Mouse (Mus musculus): ENCODE measurements around the gene Ctbp2. TPM values are rescaled to one million over a fixed set of nuclear protein-coding genes. Genes with fewer than 3 reads are reported as not detected.

Gene Ctbp2
- total and polyA plus RNA-seq, 3 experiments: 74.9 to 90.7 TPM; not detected in 1

DNA sequence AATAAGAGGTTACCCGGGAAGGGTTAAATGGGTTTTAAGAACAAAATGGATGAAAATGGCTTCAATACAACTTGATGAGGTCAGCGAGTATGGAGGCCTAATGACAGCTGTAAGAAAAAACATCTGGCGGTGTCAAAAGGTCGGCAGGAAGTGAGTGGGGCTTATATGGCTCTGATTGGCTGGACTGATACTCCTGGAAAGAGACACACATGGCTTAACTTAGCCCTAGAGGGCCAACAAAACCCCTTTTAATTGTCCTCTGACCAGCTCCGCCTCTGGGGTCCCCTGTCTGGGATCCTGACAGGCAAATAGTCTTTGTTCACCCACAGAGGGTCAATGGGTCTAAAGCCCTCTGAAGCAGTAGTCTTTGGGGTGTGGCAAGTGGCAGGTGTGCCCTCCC, 86.9 kb downstream of the Ctbp2 start:
- Histone ChIP-seq H3K27me3 (ENCODE audit: control insufficient read depth in 1 of 2, insufficient read depth in 2 of 2, low read length in 2 of 2) (no peaks in the 10 kb centered on the region), H3K9me3 (replicated peaks; ENCODE audit: insufficient read depth, low read length) (no peaks in the 10 kb centered on the region), H3K4me1 (ENCODE audit: control insufficient read depth in 1 of 2, insufficient read depth in 2 of 2, low read length in 2 of 2) (peaks cover 5 to 12% of the 10 kb centered on the region in 2 experiments; a peak in 3 of 4 replicates), H3K79me2 (ENCODE audit: control insufficient read depth, insufficient read depth, low read length, poor library complexity) (peaks cover 2% of the 10 kb centered on the region), H3K27ac (ENCODE audit: control insufficient read depth, low read depth, low read length) (no peak overlapping the region), H3K36me3 (ENCODE audit: control insufficient read depth in 1 of 2, insufficient read depth in 2 of 2, low read length in 2 of 2) (peaks cover 0 to 9% of the 10 kb centered on the region in 2 experiments; a peak in 2 of 4 replicates), H3K4me3 (ENCODE audit: control insufficient read depth in 1 of 2, insufficient read depth in 1 of 2, low read depth in 2 of 2, low read length in 2 of 2) (no peak overlapping the region), H3K9ac (ENCODE audit: control insufficient read depth, low read depth, low read length, poor library complexity, severe bottlenecking) (no peak overlapping the region)
- DNase-seq (ENCODE audit: low read depth, low spot score): no peak
- TF ChIP-seq SIN3A (IDR thresholded peaks at IDR 0.05; ENCODE audit: low read length) (no peak), CTCF (IDR thresholded peaks at IDR 0.05 in 2 of 3, conservative IDR thresholded peaks at IDR 0.05 in 1 of 3; ENCODE audit: control insufficient read depth in 1 of 3, insufficient read depth in 1 of 3, low read depth in 2 of 3, low read length in 3 of 3, poor library complexity in 1 of 3, severe bottlenecking in 1 of 3) (no peak)

DNA sequence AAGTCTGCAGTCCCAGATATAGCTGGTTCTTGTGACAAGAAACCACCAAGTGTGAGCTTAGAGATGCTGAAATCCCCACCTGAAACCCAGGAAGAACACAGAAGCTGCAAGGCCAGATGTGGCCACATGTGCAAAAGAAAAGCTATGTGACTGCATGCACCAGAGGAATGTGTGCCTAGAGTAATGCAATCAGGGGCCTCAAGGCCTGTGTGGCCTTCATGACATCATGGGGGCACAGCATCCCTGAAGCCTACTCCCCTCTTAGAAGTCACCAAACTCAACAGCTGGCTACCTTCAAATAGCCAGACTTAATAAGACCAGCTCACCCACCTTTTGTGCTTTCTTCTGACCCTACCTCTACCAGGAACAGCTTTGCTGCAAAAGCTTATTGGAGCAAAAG, 88.3 kb downstream of the Ctbp2 start:
- no peaks in the 10 kb centered on the region for H3K27me3 ChIP-seq (ENCODE audit: control insufficient read depth in 1 of 2, insufficient read depth in 2 of 2, low read length in 2 of 2)
- H3K27ac ChIP-seq (ENCODE audit: control insufficient read depth, low read depth, low read length): no peak overlapping the region
- no peak for DNase-seq (ENCODE audit: low read depth, low spot score)
- no peak overlapping the region for H3K9ac ChIP-seq (ENCODE audit: control insufficient read depth, low read depth, low read length, poor library complexity, severe bottlenecking)
- no peaks in the 10 kb centered on the region for H3K79me2 ChIP-seq (ENCODE audit: control insufficient read depth, insufficient read depth, low read length, poor library complexity)
- H3K36me3 ChIP-seq (ENCODE audit: control insufficient read depth in 1 of 2, insufficient read depth in 2 of 2, low read length in 2 of 2): peaks cover 0 to 2% of the 10 kb centered on the region in 2 experiments; a peak in 1 of 4 replicates
- no peak for TF ChIP-seq GABPA (IDR thresholded peaks at IDR 0.05; ENCODE audit: low read depth, low read length)
- no peak for TF ChIP-seq JUND (IDR thresholded peaks at IDR 0.05; ENCODE audit: low read depth, low read length)
- TF ChIP-seq RAD21 (IDR thresholded peaks at IDR 0.05; ENCODE audit: low read depth, low read length): no peak
- TF ChIP-seq E2F4 (IDR thresholded peaks at IDR 0.05; ENCODE audit: borderline replicate concordance, low read depth, low read length): no peak
- no peak for TF ChIP-seq CTCF (IDR thresholded peaks at IDR 0.05 in 2 of 3, conservative IDR thresholded peaks at IDR 0.05 in 1 of 3; ENCODE audit: control insufficient read depth in 1 of 3, insufficient read depth in 1 of 3, low read depth in 2 of 3, low read length in 3 of 3, poor library complexity in 1 of 3, severe bottlenecking in 1 of 3)
- TF ChIP-seq POLR2A (IDR thresholded peaks at IDR 0.05; ENCODE audit: control insufficient read depth in 1 of 2, insufficient read depth in 1 of 2, low read depth in 1 of 2, low read length in 2 of 2, poor library complexity in 1 of 2): no peak
- no peak for TF ChIP-seq RCOR1 (IDR thresholded peaks at IDR 0.05; ENCODE audit: low read depth, low read length)
- H3K4me3 ChIP-seq (ENCODE audit: control insufficient read depth in 1 of 2, insufficient read depth in 1 of 2, low read depth in 2 of 2, low read length in 2 of 2): no peak overlapping the region
- no peaks in the 10 kb centered on the region for H3K4me1 ChIP-seq (ENCODE audit: control insufficient read depth in 1 of 2, insufficient read depth in 2 of 2, low read length in 2 of 2)
- H3K9me3 ChIP-seq (replicated peaks; ENCODE audit: insufficient read depth, low read length): no peaks in the 10 kb centered on the region

DNA sequence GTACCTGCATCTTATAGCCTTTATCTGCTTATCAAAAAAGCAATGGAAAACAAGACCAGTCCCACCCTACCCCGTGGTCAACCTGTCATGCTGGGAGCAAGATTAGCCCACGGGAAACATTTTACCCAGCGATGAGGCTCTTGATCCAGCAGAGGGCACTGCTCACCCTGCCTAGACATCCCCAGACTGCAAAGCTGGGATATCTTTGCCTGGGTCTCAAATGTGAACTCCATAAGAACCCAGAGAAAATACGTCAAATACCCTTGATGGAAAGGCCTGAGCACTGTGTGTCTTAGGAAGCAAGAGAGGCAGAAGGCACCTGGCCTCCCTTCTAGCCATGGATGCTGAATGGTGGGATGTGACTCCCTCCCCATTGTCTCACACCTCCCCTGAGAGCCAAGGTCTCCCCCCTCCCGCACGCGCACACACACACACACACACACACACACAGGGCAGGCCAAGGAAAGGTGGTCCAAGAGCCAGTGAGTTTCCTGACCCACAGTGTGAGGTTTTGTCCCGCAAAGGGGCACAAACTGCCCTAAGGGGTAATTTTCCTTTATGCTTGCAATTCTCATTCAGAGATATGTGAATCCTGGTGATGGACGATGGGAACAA, 91.5 kb downstream of the Ctbp2 start:
- Histone ChIP-seq H3K27ac (ENCODE audit: control insufficient read depth, low read depth, low read length) (no peak overlapping the region), H3K36me3 (ENCODE audit: control insufficient read depth in 1 of 2, insufficient read depth in 2 of 2, low read length in 2 of 2) (peaks cover 2 to 22% of the 10 kb centered on the region in 2 experiments; a peak in 3 of 4 replicates), H3K9ac (ENCODE audit: control insufficient read depth, low read depth, low read length, poor library complexity, severe bottlenecking) (no peak overlapping the region), H3K79me2 (ENCODE audit: control insufficient read depth, insufficient read depth, low read length, poor library complexity) (0 out of 2 replicates have a peak, but pooled peaks cover 1% of the 10 kb centered on the region), H3K4me3 (ENCODE audit: control insufficient read depth in 1 of 2, insufficient read depth in 1 of 2, low read depth in 2 of 2, low read length in 2 of 2) (no peak overlapping the region), H3K27me3 (ENCODE audit: control insufficient read depth in 1 of 2, insufficient read depth in 2 of 2, low read length in 2 of 2) (no peaks in the 10 kb centered on the region), H3K4me1 (ENCODE audit: control insufficient read depth in 1 of 2, insufficient read depth in 2 of 2, low read length in 2 of 2) (peaks cover 8 to 21% of the 10 kb centered on the region in 2 experiments), H3K9me3 (replicated peaks; ENCODE audit: insufficient read depth, low read length) (no peaks in the 10 kb centered on the region)
- TF ChIP-seq MAZ (IDR thresholded peaks at IDR 0.05; ENCODE audit: low read depth, low read length) (no peak), SIN3A (IDR thresholded peaks at IDR 0.05; ENCODE audit: low read length) (0 out of 2 replicates have a peak, but pooled peaks have one; percentile 12), ZC3H11A (IDR thresholded peaks at IDR 0.05; ENCODE audit: low read depth, low read length) (no peak), MXI1 (IDR thresholded peaks at IDR 0.05; ENCODE audit: low read depth, low read length) (no peak), CTCF (IDR thresholded peaks at IDR 0.05 in 2 of 3, conservative IDR thresholded peaks at IDR 0.05 in 1 of 3; ENCODE audit: control insufficient read depth in 1 of 3, insufficient read depth in 1 of 3, low read depth in 2 of 3, low read length in 3 of 3, poor library complexity in 1 of 3, severe bottlenecking in 1 of 3) (peak; percentile 78 to 82 (median 81)), MYB (IDR thresholded peaks at IDR 0.05; ENCODE audit: low read depth, low read length) (no peak), UBTF (IDR thresholded peaks at IDR 0.05; ENCODE audit: borderline replicate concordance, insufficient read depth, low read depth, low read length) (no peak), RAD21 (IDR thresholded peaks at IDR 0.05; ENCODE audit: low read depth, low read length) (peak; percentile 75), RCOR1 (IDR thresholded peaks at IDR 0.05; ENCODE audit: low read depth, low read length) (no peak), MEF2A (IDR thresholded peaks at IDR 0.05; ENCODE audit: extremely low read depth, insufficient replicate concordance, low read depth, low read length, poor library complexity, severe bottlenecking) (no peak), HCFC1 (IDR thresholded peaks at IDR 0.05; ENCODE audit: low read depth, low read length) (no peak), NRF1 (IDR thresholded peaks at IDR 0.05; ENCODE audit: insufficient read depth, low read depth, low read length, poor library complexity, severe bottlenecking) (no peak), KAT2A (conservative IDR thresholded peaks at IDR 0.05; ENCODE audit: low read depth, low read length) (no peak), SMC3 (IDR thresholded peaks at IDR 0.05; ENCODE audit: low read depth, low read length) (peak; percentile 66), CHD2 (IDR thresholded peaks at IDR 0.05; ENCODE audit: low read length) (no peak), TBP (IDR thresholded peaks at IDR 0.05; ENCODE audit: low read depth, low read length) (no peak), ZKSCAN1 (IDR thresholded peaks at IDR 0.05; ENCODE audit: low read depth, low read length) (no peak), USF1 (IDR thresholded peaks at IDR 0.05; ENCODE audit: low read depth, low read length) (no peak), E2F4 (IDR thresholded peaks at IDR 0.05; ENCODE audit: borderline replicate concordance, low read depth, low read length) (no peak), TCF12 (IDR thresholded peaks at IDR 0.05; ENCODE audit: low read depth, low read length) (no peak)
- DNase-seq (ENCODE audit: low read depth, low spot score): peak; percentile 64
